Mouse (Mus musculus) left cerebral cortex, postnatal 10 days (tissue): ENCODE results near the gene Gm47283. TPM values are rescaled to one million over a fixed set of nuclear protein-coding genes. Genes with fewer than 3 reads are reported as not detected.
"Not testable (repeated sequence)": the region's sequence is repeated elsewhere in the genome, so short reads cannot be mapped to it uniquely, and the experiment has no call there.

Experiments
- DNase-seq, 2 experiments: peaks; one replicate each; pipeline ENCODE4 v3.0.0; 2021 to 2022; ENCODE audit warnings: low spot score in 2 of 2, mixed read lengths in 1 of 2; ENCODE audit errors: extremely low spot score in 1 of 2
- intact Hi-C: fragments of 180-260 bp; cut with DNase I; formaldehyde crosslinking; loops from one replicate; pipeline ENCODE4 v1.15.1; 2025
- total RNA-seq, 2 experiments: library from RNA; stranded (reverse); gene quantifications; 2 replicates each; pipeline ENCODE4 v1.2.3; 2021

The Gm47283 gene
- total RNA-seq, 2 experiments from 2014 or later, result not detected

GRCm38 (mm10) chrY:90839077-90839476 is 54.5 kb downstream of the Gm47283 start, which contains the start of gene Gm21748:
TSS of gene Gm21748 (minus strand) at chrY:90839177.
- DNase-seq, intact Hi-C loops: not testable (repeated sequence)

Other genes starting within 250 kb of the Gm47283 start
- not detected for gene Gm21860, start 29.9 kb upstream of the Gm47283 start, total RNA-seq
- gene Gm21748, start 54.4 kb downstream of the Gm47283 start, total RNA-seq, result not detected